Mouse (Mus musculus) hindbrain, embryonic 13.5 days (tissue): ENCODE data around the gene Slc1a2. TPM values are rescaled to one million over a fixed set of nuclear protein-coding genes. Genes with fewer than 3 reads are reported as not detected.
A peak's percentile ranks its signal among the peaks of the same experiment; 100 is the strongest.

Source experiments
- ATAC-seq: fragments of 200-750 bp; cut with Nextera tagmentation; 2 replicates; pipeline ENCODE4 v1.8.0; 2017; ENCODE audit warnings: moderate TSS enrichment; ENCODE audit not compliant: low FRiP score
- H3K27ac ChIP-seq: fragments of 300-500 bp; sonication (generic); 2 replicates; pipeline ENCODE4 v1.5.1; 2015; ENCODE audit warnings: inconsistent platforms, mild to moderate bottlenecking, moderate library complexity
- H3K27me3 ChIP-seq: fragments of 300-500 bp; sonication (generic); 2 replicates; pipeline ENCODE4 v1.6.1; 2015; ENCODE audit warnings: mild to moderate bottlenecking, inconsistent platforms
- H3K36me3 ChIP-seq: fragments of 300-500 bp; sonication (generic); 2 replicates; pipeline ENCODE4 v1.6.1; 2015; ENCODE audit warnings: mild to moderate bottlenecking, inconsistent platforms
- H3K4me1 ChIP-seq: fragments of 300-500 bp; sonication (generic); replicated peaks from 2 replicates; pipeline ENCODE4 v1.6.1; 2015; ENCODE audit warnings: inconsistent platforms
- H3K4me2 ChIP-seq: fragments of 300-500 bp; sonication (generic); 2 replicates; pipeline ENCODE4 v1.6.1; 2015; ENCODE audit warnings: inconsistent platforms, mild to moderate bottlenecking, moderate library complexity
- H3K4me3 ChIP-seq: fragments of 300-500 bp; sonication (generic); 2 replicates; pipeline ENCODE4 v1.5.1; 2015; ENCODE audit warnings: mild to moderate bottlenecking, inconsistent platforms
- H3K9ac ChIP-seq: fragments of 300-500 bp; sonication (generic); 2 replicates; pipeline ENCODE4 v1.6.1; 2015; ENCODE audit warnings: mild to moderate bottlenecking, inconsistent platforms
- H3K9me3 ChIP-seq: fragments of 300-500 bp; sonication (generic); 2 replicates; pipeline ENCODE4 v1.6.1; 2016; ENCODE audit warnings: inconsistent platforms
- WGBS: fragments of 180-500 bp; shearing (Covaris S2); methylation state at CpG from one replicate; pipeline ENCODE4 v1.1.7; 2015; 5-methylcytosine and 5-hydroxymethylcytosine counted together
- polyA plus RNA-seq: library from polyadenylated mRNA; unstranded; fragments of >200 nt; fragmentation: Nextera tagmentation; extraction: Ambion mirVana; gene quantifications from 2 replicates; pipeline ENCODE4 v1.2.1, GENCODE M21; 2015

Slc1a2 gene
- polyA plus RNA-seq, 1 experiment from 2014 or later, result 25.2 TPM

GRCm38 (mm10) chr2:102669580-102669979 is 11.1 kb downstream of the Slc1a2 start:
- H3K27ac ChIP-seq, result no peak overlapping the region
- no peak overlapping the region for H3K4me3 ChIP-seq
- no peak overlapping the region for H3K4me2 ChIP-seq
- ATAC-seq, result no peak
- peaks cover 40% of the 10 kb centered on the region for H3K4me1 ChIP-seq
- no peaks in the 10 kb centered on the region for H3K9me3 ChIP-seq
- no peaks in the 10 kb centered on the region for H3K27me3 ChIP-seq
- H3K36me3 ChIP-seq, result no peaks in the 10 kb centered on the region
- no peak overlapping the region for H3K9ac ChIP-seq
- 36% methylated on average over 6 of the region's 6 CpGs for WGBS

- 41% methylated on average over 2 of the region's 2 CpGs for WGBS
- Histone ChIP-seq H3K36me3 (no peaks in the 10 kb centered on the region), H3K4me2 (no peak overlapping the region), H3K9me3 (no peaks in the 10 kb centered on the region), H3K9ac (no peak overlapping the region), H3K4me1 (peaks cover 33% of the 10 kb centered on the region), H3K4me3 (no peak overlapping the region), H3K27me3 (no peaks in the 10 kb centered on the region), H3K27ac (peak overlapping the region; percentile 62; the same call in 1 of the 2 replicates)
- no peak for ATAC-seq
These were observed 16.1 kb downstream of the Slc1a2 start for GRCm38 (mm10) chr2:102674582-102674981.

GRCm38 (mm10) chr2:102675275-102675674 is 16.8 kb downstream of the Slc1a2 start:
- Histone ChIP-seq H3K27me3 (no peaks in the 10 kb centered on the region), H3K9ac (no peak overlapping the region), H3K9me3 (no peaks in the 10 kb centered on the region), H3K4me3 (no peak overlapping the region), H3K36me3 (no peaks in the 10 kb centered on the region), H3K27ac (no peak overlapping the region), H3K4me1 (peaks cover 28% of the 10 kb centered on the region), H3K4me2 (no peak overlapping the region)
- 69% methylated on average over 6 of the region's 6 CpGs for WGBS
- ATAC-seq, result no peak

GRCm38 (mm10) chr2:102676716-102677312 is 18.4 kb downstream of the Slc1a2 start:
- no peaks in the 10 kb centered on the region for H3K9me3 ChIP-seq
- ATAC-seq, result no peak
- H3K27ac ChIP-seq, result no peak overlapping the region
- H3K4me2 ChIP-seq, result no peak overlapping the region
- H3K4me3 ChIP-seq, result no peak overlapping the region
- H3K36me3 ChIP-seq, result no peaks in the 10 kb centered on the region
- WGBS, result 97% methylated on average over 9 of the region's 9 CpGs
- H3K27me3 ChIP-seq, result no peaks in the 10 kb centered on the region
- H3K4me1 ChIP-seq, result peaks cover 32% of the 10 kb centered on the region
- H3K9ac ChIP-seq, result no peak overlapping the region

GRCm38 (mm10) chr2:102677400-102677799 is 18.9 kb downstream of the Slc1a2 start:
- H3K9me3 ChIP-seq, result no peaks in the 10 kb centered on the region
- H3K4me2 ChIP-seq, result no peak overlapping the region
- no peaks in the 10 kb centered on the region for H3K27me3 ChIP-seq
- peaks cover 32% of the 10 kb centered on the region for H3K4me1 ChIP-seq
- H3K4me3 ChIP-seq, result no peak overlapping the region
- H3K27ac ChIP-seq, result no peak overlapping the region
- WGBS, result 82% methylated on average over 6 of the region's 6 CpGs
- no peak overlapping the region for H3K9ac ChIP-seq
- H3K36me3 ChIP-seq, result no peaks in the 10 kb centered on the region
- no peak for ATAC-seq

GRCm38 (mm10) chr2:102681351-102681750 is 22.9 kb downstream of the Slc1a2 start:
- 71% methylated on average over 7 of the region's 7 CpGs for WGBS
- Histone ChIP-seq H3K36me3 (no peaks in the 10 kb centered on the region), H3K27me3 (no peaks in the 10 kb centered on the region), H3K9me3 (no peaks in the 10 kb centered on the region), H3K4me3 (no peak overlapping the region), H3K4me1 (peaks cover 18% of the 10 kb centered on the region), H3K9ac (no peak overlapping the region), H3K27ac (no peak overlapping the region), H3K4me2 (no peak overlapping the region)
- ATAC-seq, result no peak

GRCm38 (mm10) chr2:102682168-102682567 is 23.7 kb downstream of the Slc1a2 start:
- Histone ChIP-seq H3K36me3 (no peaks in the 10 kb centered on the region), H3K9ac (no peak overlapping the region), H3K9me3 (no peaks in the 10 kb centered on the region), H3K27me3 (no peaks in the 10 kb centered on the region), H3K4me3 (no peak overlapping the region), H3K27ac (no peak overlapping the region), H3K4me1 (peaks cover 21% of the 10 kb centered on the region), H3K4me2 (no peak overlapping the region)
- 49% methylated on average over 5 of the region's 5 CpGs for WGBS
- ATAC-seq, result no peak

GRCm38 (mm10) chr2:102685371-102686107 is 27.1 kb downstream of the Slc1a2 start:
- peak overlapping the region; percentile 46; the same call in 1 of the 2 replicates for H3K9ac ChIP-seq
- peaks cover 21% of the 10 kb centered on the region for H3K4me1 ChIP-seq
- no peaks in the 10 kb centered on the region for H3K27me3 ChIP-seq
- peak overlapping the region; percentile 72 for H3K27ac ChIP-seq
- H3K4me2 ChIP-seq, result peak overlapping the region; percentile 26
- no peaks in the 10 kb centered on the region for H3K9me3 ChIP-seq
- no peak overlapping the region for H3K4me3 ChIP-seq
- H3K36me3 ChIP-seq, result no peaks in the 10 kb centered on the region
- WGBS, result 81% methylated on average over 7 of the region's 7 CpGs
- peak; percentile 81 for ATAC-seq

- Histone ChIP-seq H3K4me2 (peak overlapping the region; percentile 26), H3K4me3 (no peak overlapping the region), H3K4me1 (peaks cover 21% of the 10 kb centered on the region), H3K36me3 (no peaks in the 10 kb centered on the region), H3K9me3 (no peaks in the 10 kb centered on the region), H3K27me3 (no peaks in the 10 kb centered on the region), H3K27ac (peak overlapping the region; percentile 72), H3K9ac (peak overlapping the region; percentile 46)
- ATAC-seq, result no peak; the same call in 1 of the 2 replicates
- WGBS, result 40% methylated on average over 9 of the region's 9 CpGs
These were observed 27.6 kb downstream of the Slc1a2 start for GRCm38 (mm10) chr2:102686108-102686450.

- Histone ChIP-seq H3K27me3 (no peaks in the 10 kb centered on the region), H3K4me3 (no peak overlapping the region), H3K4me1 (0 out of 2 replicates have a peak, but pooled peaks cover 5% of the 10 kb centered on the region), H3K4me2 (no peak overlapping the region), H3K36me3 (no peaks in the 10 kb centered on the region), H3K27ac (no peak overlapping the region), H3K9ac (no peak overlapping the region), H3K9me3 (no peaks in the 10 kb centered on the region)
- WGBS, result 80% methylated on average over 7 of the region's 7 CpGs
- ATAC-seq, result no peak
These were observed 35.1 kb downstream of the Slc1a2 start for GRCm38 (mm10) chr2:102693556-102693955.

GRCm38 (mm10) chr2:102694750-102695149 is 36.3 kb downstream of the Slc1a2 start:
- no peak for ATAC-seq
- no peaks in the 10 kb centered on the region for H3K9me3 ChIP-seq
- WGBS, result 84% methylated on average over 4 of the region's 4 CpGs
- no peaks in the 10 kb centered on the region for H3K36me3 ChIP-seq
- no peak overlapping the region for H3K4me3 ChIP-seq
- H3K27ac ChIP-seq, result no peak overlapping the region
- H3K4me2 ChIP-seq, result no peak overlapping the region
- H3K9ac ChIP-seq, result no peak overlapping the region
- 0 out of 2 replicates have a peak, but pooled peaks cover 5% of the 10 kb centered on the region for H3K4me1 ChIP-seq
- no peaks in the 10 kb centered on the region for H3K27me3 ChIP-seq

- H3K36me3 ChIP-seq, result no peaks in the 10 kb centered on the region
These were observed 37.1 kb downstream of the Slc1a2 start for GRCm38 (mm10) chr2:102695541-102695940.

GRCm38 (mm10) chr2:102697732-102698131 is 39.3 kb downstream of the Slc1a2 start:
- H3K27ac ChIP-seq, result no peak overlapping the region
- 0 out of 2 replicates have a peak, but pooled peaks cover 5% of the 10 kb centered on the region for H3K4me1 ChIP-seq
- no peak overlapping the region for H3K4me2 ChIP-seq
- H3K4me3 ChIP-seq, result no peak overlapping the region
- no peaks in the 10 kb centered on the region for H3K9me3 ChIP-seq
- no peak overlapping the region for H3K9ac ChIP-seq
- 81% methylated on average over 2 of the region's 2 CpGs for WGBS
- no peaks in the 10 kb centered on the region for H3K27me3 ChIP-seq
- H3K36me3 ChIP-seq, result no peaks in the 10 kb centered on the region
- no peak for ATAC-seq

More at GRCm38 (mm10) chr2:102695541-102695940, 37.1 kb downstream of the Slc1a2 start:
- Histone ChIP-seq H3K9me3 (no peaks in the 10 kb centered on the region), H3K9ac (no peak overlapping the region), H3K4me1 (0 out of 2 replicates have a peak, but pooled peaks cover 5% of the 10 kb centered on the region), H3K27ac (no peak overlapping the region), H3K4me2 (no peak overlapping the region), H3K27me3 (no peaks in the 10 kb centered on the region), H3K4me3 (no peak overlapping the region)
- ATAC-seq, result no peak
